Mouse (Mus musculus): Measurements from ENCODE around the gene Gnaq. TPM values are rescaled to one million over a fixed set of nuclear protein-coding genes. Genes with fewer than 3 reads are reported as not detected.
"Not testable (repeated sequence)": the region's sequence is repeated elsewhere in the genome, so short reads cannot be mapped to it uniquely, and the experiment has no call there.

Gene Gnaq
- 115 and 126 TPM in 2 replicates for polyA plus RNA-seq (2015; fragmentation: Nextera tagmentation; extraction: Ambion mirVana)

- no peaks in the 10 kb centered on the region for H3K36me3 ChIP-seq (ENCODE audit: control insufficient read depth, insufficient read depth, low read length)
- peak within 1 kb of the TSS; percentile 92 for H3K4me3 ChIP-seq (ENCODE audit: low read depth, low read length)
- H3K27me3 ChIP-seq (ENCODE audit: control insufficient read depth, insufficient read depth, low read depth, low read length), result no peaks in the 10 kb centered on the region
- whole genome bisulfite sequencing, result 0% methylated on average over 6 of the region's 14 CpGs
- peak within 1 kb of the TSS; percentile 99 for H3K27ac ChIP-seq (ENCODE audit: low read length)
- ATAC-seq, result no peak
- peak within 1 kb of the TSS; percentile 100 for H3K9ac ChIP-seq (ENCODE audit: low read depth, low read length)
- peak within 1 kb of the TSS; percentile 89 for H3K4me2 ChIP-seq (ENCODE audit: low read length)
- peaks cover 23% of the 10 kb centered on the region for H3K4me1 ChIP-seq (ENCODE audit: control insufficient read depth, insufficient read depth, low read length)
- H3K9me3 ChIP-seq (replicated peaks; ENCODE audit: control insufficient read depth, low read length, poor library complexity, severe bottlenecking), result no peaks in the 10 kb centered on the region
These were observed at the start of gene Gnaq for GRCm38 (mm10) chr19:16132791-16132864. TSS of gene Gnaq (plus strand) at chr19:16132831.

GRCm38 (mm10) chr19:16083981-16084630 lies 48.5 kb upstream of the Gnaq start:
- not testable (repeated sequence) for H3K27me3 ChIP-seq (ENCODE audit: control insufficient read depth, insufficient read depth, low read depth, low read length); H3K9ac ChIP-seq (ENCODE audit: low read depth, low read length); H3K9me3 ChIP-seq (replicated peaks; ENCODE audit: control insufficient read depth, low read length, poor library complexity, severe bottlenecking); H3K4me2 ChIP-seq (ENCODE audit: low read length); H3K4me1 ChIP-seq (ENCODE audit: control insufficient read depth, insufficient read depth, low read length); ATAC-seq; H3K36me3 ChIP-seq (ENCODE audit: control insufficient read depth, insufficient read depth, low read length); H3K4me3 ChIP-seq (ENCODE audit: low read depth, low read length); H3K27ac ChIP-seq (ENCODE audit: low read length)
- WGBS, result 85% methylated on average over 21 of the region's 21 CpGs

- ATAC-seq, result peak; percentile 64
- H3K27me3 ChIP-seq (ENCODE audit: control insufficient read depth, insufficient read depth, low read depth, low read length), result no peaks in the 10 kb centered on the region
These were observed 47.4 kb upstream of the Gnaq start for GRCm38 (mm10) chr19:16085248-16085647.

GRCm38 (mm10) chr19:16086154-16086553 lies 46.5 kb upstream of the Gnaq start:
- Histone ChIP-seq H3K4me2 (ENCODE audit: low read length) (no peak overlapping the region), H3K9ac (ENCODE audit: low read depth, low read length) (no peak overlapping the region), H3K9me3 (replicated peaks; ENCODE audit: control insufficient read depth, low read length, poor library complexity, severe bottlenecking) (no peaks in the 10 kb centered on the region), H3K27me3 (ENCODE audit: control insufficient read depth, insufficient read depth, low read depth, low read length) (no peaks in the 10 kb centered on the region), H3K4me3 (ENCODE audit: low read depth, low read length) (no peak overlapping the region), H3K4me1 (ENCODE audit: control insufficient read depth, insufficient read depth, low read length) (no peaks in the 10 kb centered on the region), H3K27ac (ENCODE audit: low read length) (no peak overlapping the region), H3K36me3 (ENCODE audit: control insufficient read depth, insufficient read depth, low read length) (no peaks in the 10 kb centered on the region)
- no peak for ATAC-seq

More at GRCm38 (mm10) chr19:16085248-16085647, 47.4 kb upstream of the Gnaq start:
- no peak overlapping the region for H3K4me2 ChIP-seq (ENCODE audit: low read length)
- WGBS, result 49% methylated on average over 4 of the region's 4 CpGs
- H3K9me3 ChIP-seq (replicated peaks; ENCODE audit: control insufficient read depth, low read length, poor library complexity, severe bottlenecking), result no peaks in the 10 kb centered on the region
- no peak overlapping the region for H3K4me3 ChIP-seq (ENCODE audit: low read depth, low read length)
- H3K27ac ChIP-seq (ENCODE audit: low read length), result no peak overlapping the region
- H3K9ac ChIP-seq (ENCODE audit: low read depth, low read length), result no peak overlapping the region
- no peaks in the 10 kb centered on the region for H3K36me3 ChIP-seq (ENCODE audit: control insufficient read depth, insufficient read depth, low read length)
- H3K4me1 ChIP-seq (ENCODE audit: control insufficient read depth, insufficient read depth, low read length), result no peaks in the 10 kb centered on the region

GRCm38 (mm10) chr19:16086581-16086980 lies 46.0 kb upstream of the Gnaq start:
- Histone ChIP-seq H3K27me3 (ENCODE audit: control insufficient read depth, insufficient read depth, low read depth, low read length) (no peaks in the 10 kb centered on the region), H3K4me2 (ENCODE audit: low read length) (no peak overlapping the region), H3K27ac (ENCODE audit: low read length) (no peak overlapping the region), H3K4me3 (ENCODE audit: low read depth, low read length) (no peak overlapping the region), H3K36me3 (ENCODE audit: control insufficient read depth, insufficient read depth, low read length) (no peaks in the 10 kb centered on the region), H3K9me3 (replicated peaks; ENCODE audit: control insufficient read depth, low read length, poor library complexity, severe bottlenecking) (no peaks in the 10 kb centered on the region), H3K4me1 (ENCODE audit: control insufficient read depth, insufficient read depth, low read length) (no peaks in the 10 kb centered on the region), H3K9ac (ENCODE audit: low read depth, low read length) (no peak overlapping the region)
- no peak for ATAC-seq

GRCm38 (mm10) chr19:16087391-16087790 lies 45.2 kb upstream of the Gnaq start:
- no peak overlapping the region for H3K4me3 ChIP-seq (ENCODE audit: low read depth, low read length)
- no peak overlapping the region for H3K9ac ChIP-seq (ENCODE audit: low read depth, low read length)
- H3K4me2 ChIP-seq (ENCODE audit: low read length), result no peak overlapping the region
- no peaks in the 10 kb centered on the region for H3K27me3 ChIP-seq (ENCODE audit: control insufficient read depth, insufficient read depth, low read depth, low read length)
- H3K9me3 ChIP-seq (replicated peaks; ENCODE audit: control insufficient read depth, low read length, poor library complexity, severe bottlenecking), result no peaks in the 10 kb centered on the region
- H3K36me3 ChIP-seq (ENCODE audit: control insufficient read depth, insufficient read depth, low read length), result no peaks in the 10 kb centered on the region
- ATAC-seq, result no peak
- no peaks in the 10 kb centered on the region for H3K4me1 ChIP-seq (ENCODE audit: control insufficient read depth, insufficient read depth, low read length)
- H3K27ac ChIP-seq (ENCODE audit: low read length), result no peak overlapping the region

GRCm38 (mm10) chr19:16093616-16094015 lies 39.0 kb upstream of the Gnaq start:
- Histone ChIP-seq H3K4me2 (ENCODE audit: low read length) (no peak overlapping the region), H3K9me3 (replicated peaks; ENCODE audit: control insufficient read depth, low read length, poor library complexity, severe bottlenecking) (0 out of 2 replicates have a peak, but pooled peaks cover 2% of the 10 kb centered on the region), H3K4me3 (ENCODE audit: low read depth, low read length) (no peak overlapping the region), H3K36me3 (ENCODE audit: control insufficient read depth, insufficient read depth, low read length) (no peaks in the 10 kb centered on the region), H3K9ac (ENCODE audit: low read depth, low read length) (no peak overlapping the region), H3K27ac (ENCODE audit: low read length) (no peak overlapping the region), H3K27me3 (ENCODE audit: control insufficient read depth, insufficient read depth, low read depth, low read length) (no peaks in the 10 kb centered on the region), H3K4me1 (ENCODE audit: control insufficient read depth, insufficient read depth, low read length) (no peaks in the 10 kb centered on the region)
- ATAC-seq, result no peak
- WGBS, result 87% methylated on average over 4 of the region's 4 CpGs

- Histone ChIP-seq H3K27me3 (ENCODE audit: control insufficient read depth, insufficient read depth, low read depth, low read length) (no peaks in the 10 kb centered on the region), H3K9me3 (replicated peaks; ENCODE audit: control insufficient read depth, low read length, poor library complexity, severe bottlenecking) (no peaks in the 10 kb centered on the region), H3K9ac (ENCODE audit: low read depth, low read length) (no peak overlapping the region), H3K4me1 (ENCODE audit: control insufficient read depth, insufficient read depth, low read length) (no peaks in the 10 kb centered on the region), H3K36me3 (ENCODE audit: control insufficient read depth, insufficient read depth, low read length) (no peaks in the 10 kb centered on the region), H3K4me2 (ENCODE audit: low read length) (no peak overlapping the region), H3K4me3 (ENCODE audit: low read depth, low read length) (no peak overlapping the region), H3K27ac (ENCODE audit: low read length) (no peak overlapping the region)
- WGBS, result 88% methylated on average over 3 of the region's 3 CpGs
- no peak for ATAC-seq
These were observed 22.7 kb upstream of the Gnaq start for GRCm38 (mm10) chr19:16109901-16110300.

GRCm38 (mm10) chr19:16110670-16111069 lies 22.0 kb upstream of the Gnaq start:
- Histone ChIP-seq H3K4me3 (ENCODE audit: low read depth, low read length) (no peak overlapping the region), H3K27ac (ENCODE audit: low read length) (no peak overlapping the region)

GRCm38 (mm10) chr19:16113295-16113694 lies 19.3 kb upstream of the Gnaq start:
- WGBS, result 81% methylated on average over 1 of the region's 1 CpGs
- H3K4me2 ChIP-seq (ENCODE audit: low read length), result no peak overlapping the region
- no peak overlapping the region for H3K9ac ChIP-seq (ENCODE audit: low read depth, low read length)
- H3K27ac ChIP-seq (ENCODE audit: low read length), result no peak overlapping the region
- no peak for ATAC-seq
- H3K27me3 ChIP-seq (ENCODE audit: control insufficient read depth, insufficient read depth, low read depth, low read length), result no peaks in the 10 kb centered on the region
- no peak overlapping the region for H3K4me3 ChIP-seq (ENCODE audit: low read depth, low read length)
- no peaks in the 10 kb centered on the region for H3K9me3 ChIP-seq (replicated peaks; ENCODE audit: control insufficient read depth, low read length, poor library complexity, severe bottlenecking)
- H3K36me3 ChIP-seq (ENCODE audit: control insufficient read depth, insufficient read depth, low read length), result no peaks in the 10 kb centered on the region
- no peaks in the 10 kb centered on the region for H3K4me1 ChIP-seq (ENCODE audit: control insufficient read depth, insufficient read depth, low read length)

More at GRCm38 (mm10) chr19:16110670-16111069, 22.0 kb upstream of the Gnaq start:
- Histone ChIP-seq H3K27me3 (ENCODE audit: control insufficient read depth, insufficient read depth, low read depth, low read length) (no peaks in the 10 kb centered on the region), H3K36me3 (ENCODE audit: control insufficient read depth, insufficient read depth, low read length) (no peaks in the 10 kb centered on the region), H3K4me1 (ENCODE audit: control insufficient read depth, insufficient read depth, low read length) (no peaks in the 10 kb centered on the region), H3K9me3 (replicated peaks; ENCODE audit: control insufficient read depth, low read length, poor library complexity, severe bottlenecking) (no peaks in the 10 kb centered on the region), H3K9ac (ENCODE audit: low read depth, low read length) (no peak overlapping the region), H3K4me2 (ENCODE audit: low read length) (no peak overlapping the region)
- no peak for ATAC-seq
- WGBS, result 83% methylated on average over 3 of the region's 3 CpGs

Data from midbrain, embryonic 16.5 days (tissue).